29 mouse cellular contexts compared by ENCODE assay signal in the genomic region with DNA sequence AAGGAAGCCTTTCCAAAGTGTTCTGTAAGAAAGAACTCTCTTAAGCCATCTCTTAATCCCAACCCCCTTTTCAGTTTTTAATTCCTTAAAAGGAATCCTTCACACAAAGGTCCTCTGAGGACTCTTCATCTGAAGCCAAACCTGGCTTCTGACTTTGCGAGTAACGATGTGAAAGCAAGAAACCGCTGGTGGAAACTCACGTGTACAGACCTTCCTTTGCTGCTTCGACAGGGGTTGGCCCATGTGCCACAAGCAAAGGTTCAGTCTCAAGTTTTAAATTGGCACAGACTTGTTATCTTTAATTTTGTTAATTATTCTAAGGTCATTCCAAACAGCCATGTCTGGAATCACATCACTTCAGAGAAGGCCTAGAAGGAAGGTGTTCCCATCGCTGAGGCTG.
"Had no signal": no experiment of that assay in that cellular context is flagged by ENCODE, and none has a peak within 500 bp of the region (broad histone marks: within the 10 kb centered on the region; RNA-seq: fewer than 3 reads in every experiment).

No protein-coding gene starts in this region.

- H3K4me3 ChIP-seq: limb, embryonic 12.5 days; limb, embryonic 13.5 days; limb, embryonic 15.5 days; liver, embryonic 12.5 days; liver, embryonic 13.5 days; liver, embryonic 15.5 days; lung, embryonic 15.5 days; megakaryocyte, embryonic 14.5 days; midbrain, embryonic 10.5 days; midbrain, embryonic 12.5 days; midbrain, embryonic 13.5 days; midbrain, embryonic 15.5 days; myocyte; neural tube, embryonic 12.5 days had no signal

- H3K9me3 ChIP-seq: limb, embryonic 12.5 days; limb, embryonic 13.5 days; limb, embryonic 15.5 days; liver, embryonic 12.5 days; liver, embryonic 15.5 days; lung, embryonic 15.5 days; midbrain, embryonic 10.5 days; midbrain, embryonic 12.5 days; midbrain, embryonic 13.5 days; midbrain, embryonic 15.5 days; neural tube, embryonic 12.5 days had no signal

- H3K27ac ChIP-seq: limb, embryonic 12.5 days; limb, embryonic 13.5 days; limb, embryonic 15.5 days; liver, embryonic 12.5 days; liver, embryonic 13.5 days; liver, embryonic 14.5 days; liver, embryonic 15.5 days; lung, embryonic 15.5 days; macrophage; midbrain, embryonic 10.5 days; midbrain, embryonic 12.5 days; midbrain, embryonic 13.5 days; midbrain, embryonic 15.5 days; neural tube, embryonic 12.5 days had no signal

- H3K9ac ChIP-seq: limb, embryonic 12.5 days; limb, embryonic 13.5 days; limb, embryonic 15.5 days; liver, embryonic 12.5 days; liver, embryonic 13.5 days; liver, embryonic 14.5 days; liver, embryonic 15.5 days; liver, postnatal 0 days; lung, embryonic 14.5 days; lung, embryonic 15.5 days; midbrain, embryonic 12.5 days; midbrain, embryonic 13.5 days; midbrain, embryonic 15.5 days; neural tube, embryonic 12.5 days had no signal

- DNase-seq: left cerebral cortex, postnatal 4 days; liver; liver, embryonic 13.5 days; liver, postnatal 0 days; lung, adult 18-20 months; lung, adult 2 months; lung, embryonic 14.5 days; lung, postnatal 10 days; lung, postnatal 14 days; lung, postnatal 36 days; lung, postnatal 4 days; midbrain, embryonic 14.5 days had no signal

- H3K27me3 ChIP-seq: liver, embryonic 12.5 days; liver, embryonic 13.5 days; liver, embryonic 15.5 days; lung, embryonic 15.5 days; megakaryocyte, embryonic 14.5 days; midbrain, embryonic 12.5 days; midbrain, embryonic 13.5 days; midbrain, embryonic 15.5 days; neural tube, embryonic 12.5 days had no signal

- H3K4me1 ChIP-seq: liver, embryonic 12.5 days; liver, embryonic 13.5 days; liver, embryonic 15.5 days; lung, embryonic 15.5 days; megakaryocyte, embryonic 14.5 days; midbrain, embryonic 10.5 days; midbrain, embryonic 12.5 days; midbrain, embryonic 15.5 days; neural tube, embryonic 12.5 days had no signal

- H3K4me2 ChIP-seq: limb, embryonic 12.5 days; limb, embryonic 13.5 days; limb, embryonic 15.5 days; liver, embryonic 11.5 days; liver, embryonic 12.5 days; liver, embryonic 13.5 days; liver, embryonic 15.5 days; lung, embryonic 14.5 days; lung, embryonic 15.5 days; midbrain, embryonic 11.5 days; midbrain, embryonic 12.5 days; midbrain, embryonic 13.5 days; midbrain, embryonic 15.5 days; neural tube, embryonic 12.5 days had no signal

- H3K36me3 ChIP-seq: limb, embryonic 12.5 days; limb, embryonic 13.5 days; limb, embryonic 15.5 days; liver, embryonic 12.5 days; liver, embryonic 13.5 days; liver, embryonic 15.5 days; lung, embryonic 15.5 days; midbrain, embryonic 10.5 days; midbrain, embryonic 12.5 days; midbrain, embryonic 13.5 days; midbrain, embryonic 15.5 days; neural tube, embryonic 12.5 days had no signal
